Mouse (Mus musculus) gastrocnemius, adult 18-20 months (tissue): ENCODE data around the gene Ppargc1a. TPM values are rescaled to one million over a fixed set of nuclear protein-coding genes. Genes with fewer than 3 reads are reported as not detected.
A peak's percentile ranks its signal among the peaks of the same experiment; 100 is the strongest.

Source experiments
- DNase-seq: peaks from one replicate; pipeline ENCODE4 v3.0.0; 2021; ENCODE audit warnings: low spot score
- total RNA-seq, 2 experiments: library from RNA; stranded (reverse); gene quantifications; 2 replicates each; pipeline ENCODE4 v1.2.3; 2021

Gene Ppargc1a
- total RNA-seq, 2 experiments from 2014 or later: 31.5 to 53.2 TPM

DNA sequence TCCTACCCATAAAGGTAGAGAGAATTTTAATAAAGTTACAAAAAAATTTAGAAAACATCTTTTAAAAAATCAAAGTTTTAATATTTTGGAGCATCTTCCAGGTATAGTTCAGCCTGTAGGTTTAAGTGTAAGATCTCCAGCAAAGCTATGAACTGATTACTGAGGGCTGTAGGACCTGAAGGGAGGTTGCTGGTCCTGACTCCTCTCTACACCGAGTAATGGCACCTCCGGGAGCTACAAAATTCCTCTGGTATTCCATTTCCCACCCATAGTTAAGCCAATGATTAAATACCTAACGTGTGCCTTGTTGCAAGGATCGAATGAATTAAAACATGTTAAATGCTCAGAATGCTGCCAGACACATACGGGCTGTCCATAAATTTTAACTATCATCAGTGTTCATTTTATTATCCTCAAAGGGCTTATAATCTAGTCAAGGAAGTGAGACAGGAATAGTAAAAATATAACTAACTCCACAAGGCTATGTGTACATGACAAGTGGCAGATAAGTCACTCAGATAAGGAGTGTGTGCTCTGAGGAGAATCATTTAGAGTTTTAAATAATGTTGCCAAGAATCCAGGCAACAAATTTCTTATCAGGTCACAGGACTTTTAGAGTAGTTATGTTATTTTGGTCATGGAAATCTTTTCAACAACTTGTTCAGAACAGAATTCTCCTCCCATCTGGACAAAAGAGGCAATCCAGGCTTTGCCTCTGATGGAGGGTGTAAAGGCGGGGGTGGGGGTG, 49.9 kb downstream of the Ppargc1a start:
- no peak for DNase-seq

DNA sequence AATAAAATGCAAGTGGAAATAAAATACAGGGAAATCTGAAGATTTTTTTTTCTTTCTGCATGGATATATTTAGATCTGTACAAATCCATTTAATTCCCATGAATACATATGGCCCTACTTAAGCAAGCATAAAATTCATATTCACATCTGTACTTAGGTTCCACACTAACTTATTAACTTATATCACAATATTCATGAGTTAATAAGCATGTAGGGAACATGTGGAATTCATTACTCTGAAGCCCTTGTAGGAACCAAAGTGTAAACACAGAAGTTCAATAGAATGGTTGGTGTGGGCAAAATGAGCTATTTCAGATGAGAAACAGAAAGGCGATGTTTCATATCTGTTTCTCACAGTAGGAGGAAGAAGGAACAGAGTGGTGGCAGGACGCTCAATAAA, 62.9 kb downstream of the Ppargc1a start:
- DNase-seq: no peak

DNA sequence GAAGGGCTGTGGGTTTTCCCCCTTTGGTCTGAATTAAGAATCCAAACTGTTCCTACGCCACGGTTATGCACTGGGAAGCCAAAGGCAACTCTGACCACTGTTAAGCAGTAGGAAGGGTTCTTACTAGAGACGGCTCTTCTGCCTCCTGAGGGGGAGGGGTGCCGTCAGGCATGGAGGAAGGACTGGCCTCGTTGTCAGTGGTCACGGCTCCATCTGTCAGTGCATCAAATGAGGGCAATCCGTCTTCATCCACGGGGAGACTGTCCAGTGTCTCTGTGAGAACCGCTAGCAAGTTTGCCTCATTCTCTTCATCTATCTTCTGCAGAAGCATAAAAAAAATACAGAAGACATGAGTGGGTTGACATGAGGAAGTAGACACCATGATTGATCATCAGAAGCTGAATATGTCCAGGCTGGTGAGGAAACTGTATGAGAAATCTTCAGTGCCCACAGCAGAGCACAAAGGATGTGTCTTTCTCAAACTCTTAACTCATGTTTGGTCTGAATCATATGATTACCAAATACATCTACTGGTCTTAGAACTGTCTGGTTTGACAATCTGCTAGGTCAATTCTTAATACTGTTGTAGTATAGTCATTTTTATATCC, 69.5 kb downstream of the Ppargc1a start:
- no peak for DNase-seq

DNA sequence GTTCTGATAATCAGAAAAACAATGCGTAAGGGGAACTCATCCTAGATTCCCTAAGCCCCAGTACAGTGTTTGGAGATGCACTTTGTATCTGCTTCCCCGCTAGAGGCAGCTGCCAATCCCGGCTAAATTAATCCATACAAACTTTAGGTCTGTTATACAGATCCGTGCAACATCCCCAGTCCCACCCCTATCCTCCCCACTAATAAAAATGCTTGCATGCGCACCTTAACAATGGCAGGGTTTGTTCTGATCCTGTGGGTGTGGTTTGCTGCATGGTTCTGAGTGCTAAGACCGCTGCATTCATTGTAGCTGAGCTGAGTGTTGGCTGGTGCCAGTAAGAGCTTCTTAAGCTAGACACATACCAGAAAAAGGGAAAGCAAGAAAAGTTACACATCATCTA, 72.1 kb downstream of the Ppargc1a start:
- no peak for DNase-seq

DNA sequence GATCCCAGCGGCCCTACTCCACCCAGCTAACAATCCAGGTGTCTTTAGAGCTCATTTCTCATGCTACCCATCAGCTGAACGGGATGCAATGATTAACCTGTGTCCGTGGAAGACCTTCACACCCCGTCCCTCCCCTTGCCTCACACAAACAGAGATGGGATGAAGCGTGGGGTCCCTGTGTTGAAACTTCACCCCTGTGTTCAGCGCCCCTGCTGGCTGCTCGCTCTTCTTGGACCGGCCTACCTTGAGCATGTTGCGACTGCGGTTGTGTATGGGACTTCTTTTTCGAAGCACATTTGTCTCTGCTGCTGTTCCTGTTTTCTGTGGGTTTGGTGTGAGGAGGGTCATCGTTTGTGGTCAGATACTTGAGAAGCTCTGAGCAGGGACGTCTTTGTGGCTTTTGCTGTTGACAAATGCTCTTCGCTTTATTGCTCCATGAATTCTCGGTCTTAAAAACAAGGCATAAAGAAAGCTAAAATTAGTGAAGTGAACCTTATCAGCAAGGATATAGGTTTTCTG, 73.1 kb downstream of the Ppargc1a start:
- no peak for DNase-seq

DNA sequence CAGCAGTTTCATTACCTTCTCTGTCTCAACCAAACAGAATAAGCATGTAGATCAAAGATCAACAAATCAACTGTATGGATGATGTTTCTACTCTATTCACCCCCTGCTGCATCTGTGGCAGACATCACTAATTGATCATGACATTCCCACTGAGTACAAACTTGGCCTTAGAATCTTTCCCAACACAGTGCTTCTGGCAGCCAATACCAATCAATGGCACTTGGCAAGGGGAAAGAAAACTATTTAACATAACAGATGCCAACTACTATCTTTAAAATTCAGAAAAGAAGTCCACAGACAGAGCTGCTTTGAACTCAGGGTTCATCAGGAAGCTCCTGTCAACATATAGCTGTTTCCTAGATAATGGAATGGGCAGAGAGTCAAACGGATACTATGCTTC, 83.8 kb downstream of the Ppargc1a start:
- DNase-seq: no peak

DNA sequence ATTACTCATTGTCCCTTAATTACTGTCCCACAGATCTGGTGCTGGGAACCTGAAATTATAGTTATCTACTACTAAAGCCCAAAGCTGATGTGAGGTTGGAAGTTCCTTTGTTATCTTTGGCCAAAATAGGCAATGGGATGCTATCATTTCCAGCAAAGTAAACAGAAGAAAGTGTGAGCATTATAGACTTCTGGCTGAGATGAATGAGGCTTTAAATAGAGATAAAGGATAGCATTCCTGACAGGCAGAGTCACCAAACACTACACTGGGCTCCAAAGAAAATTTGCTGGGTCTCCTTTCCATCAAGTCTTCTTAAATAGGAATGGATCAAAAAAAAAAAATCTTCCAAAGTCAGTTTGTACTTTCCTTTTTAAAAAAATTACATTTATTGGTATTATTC, 87.7 kb downstream of the Ppargc1a start:
- DNase-seq: no peak

DNA sequence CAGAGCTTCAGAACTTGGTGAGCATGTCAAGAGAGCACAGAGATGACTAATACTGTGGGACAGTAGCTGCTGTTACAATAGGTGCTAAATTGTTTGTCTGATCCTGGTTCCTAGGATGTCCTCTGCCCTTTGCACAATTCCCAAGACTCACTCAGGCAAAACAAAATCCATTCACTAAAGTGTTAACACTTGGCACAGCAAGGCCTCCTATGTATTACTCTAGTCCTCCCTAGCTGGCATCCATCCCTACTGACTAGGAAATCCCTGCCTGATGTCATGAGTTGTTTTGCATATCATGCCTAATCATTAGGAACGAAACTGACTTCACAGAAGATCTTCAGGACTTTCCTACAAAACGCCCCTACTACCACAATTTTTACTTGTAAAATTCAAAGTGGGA, 88.1 kb downstream of the Ppargc1a start:
- DNase-seq: no peak

DNA sequence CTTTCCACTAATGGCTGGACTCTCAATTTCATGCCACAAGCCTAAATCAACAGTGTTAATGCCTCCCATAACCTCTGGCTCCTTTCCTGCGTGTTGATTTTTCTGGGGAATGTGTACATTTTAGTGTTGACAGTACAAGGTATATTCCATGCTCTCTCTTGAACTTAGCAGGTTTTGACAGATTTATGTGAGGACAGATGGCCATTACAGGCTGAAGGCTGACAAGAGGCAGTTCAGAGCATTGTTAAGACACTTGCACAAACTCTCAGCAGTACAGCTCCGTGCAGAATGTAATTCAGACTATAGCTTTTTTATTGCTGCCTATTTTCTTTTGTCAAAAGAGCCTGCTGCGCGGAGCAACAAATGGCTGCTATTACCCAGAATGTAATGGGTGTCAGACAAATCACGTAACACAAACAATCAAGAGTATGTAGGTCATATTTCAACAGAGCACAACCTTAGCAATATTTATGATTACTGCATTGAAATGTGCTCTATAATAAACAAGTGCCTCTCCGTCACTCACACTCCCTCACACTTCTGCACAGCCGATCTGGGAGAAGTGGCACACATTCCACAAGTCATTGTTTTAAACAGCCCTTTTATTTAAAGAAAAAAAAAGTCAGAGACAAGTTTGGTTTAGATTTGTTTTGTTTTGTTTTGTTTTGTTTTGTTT, 89.1 kb downstream of the Ppargc1a start:
- no peak for DNase-seq

DNA sequence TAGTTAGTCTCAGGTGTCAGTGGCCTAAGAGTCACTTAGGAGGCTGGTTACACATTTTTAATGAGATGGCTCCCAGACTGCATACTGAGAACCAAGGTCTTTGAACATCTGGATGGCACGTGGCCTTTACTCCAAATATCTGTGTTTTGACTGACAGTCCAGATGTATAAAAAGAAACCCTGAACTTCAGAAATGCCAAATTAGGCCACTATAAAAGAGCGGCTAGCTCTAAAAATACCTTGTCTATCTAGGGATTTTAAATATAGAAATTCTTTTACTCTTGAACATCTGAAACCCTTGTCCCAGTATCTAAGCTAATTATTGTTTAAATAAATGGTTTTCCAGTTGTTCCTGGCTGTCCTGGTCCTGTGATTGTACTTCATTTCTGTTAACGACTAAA, 90.4 kb downstream of the Ppargc1a start:
- DNase-seq: no peak

DNA sequence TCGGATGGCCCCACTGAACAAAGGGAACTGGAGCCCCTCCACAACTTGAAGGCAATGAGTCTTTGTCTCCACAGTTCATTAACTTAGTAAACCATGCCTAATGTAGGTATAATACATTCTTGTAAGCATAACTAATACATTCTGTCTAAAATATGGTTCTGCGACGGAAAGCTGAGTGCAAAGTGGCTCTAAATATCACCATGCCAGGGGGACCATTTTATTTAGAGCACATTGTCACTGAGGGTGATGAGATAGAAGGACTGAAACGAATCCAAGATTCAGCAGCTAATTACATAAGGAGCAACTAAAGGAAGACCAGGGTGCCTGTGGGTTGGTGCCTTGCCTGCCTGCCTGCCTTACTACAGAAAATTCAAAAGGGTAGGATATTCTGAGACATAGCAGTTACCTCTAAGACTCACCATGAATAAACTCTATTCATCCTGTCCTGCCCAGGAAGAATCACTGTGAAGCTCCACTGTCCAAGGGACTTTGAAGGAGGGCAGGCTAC, 92.4 kb downstream of the Ppargc1a start:
- DNase-seq: no peak

DNA sequence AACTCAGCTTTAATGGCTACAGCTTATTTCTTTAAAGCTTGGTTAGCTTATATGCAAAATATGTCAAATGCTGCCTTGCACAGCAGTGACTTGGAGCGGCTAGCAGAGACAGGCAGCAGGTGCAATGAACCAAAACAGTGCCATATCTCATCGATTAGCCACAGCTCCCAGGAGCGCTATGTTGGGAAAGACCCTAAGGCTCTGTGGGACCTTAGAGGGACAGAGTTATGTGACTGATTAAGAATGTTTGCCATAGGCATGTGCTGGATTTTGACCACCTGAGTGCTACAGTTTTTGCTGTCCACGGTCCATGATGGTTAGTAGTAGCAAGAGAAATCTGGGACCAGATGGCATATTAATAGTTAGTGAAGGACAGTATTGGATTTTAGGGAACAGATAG, 95.9 kb downstream of the Ppargc1a start:
- DNase-seq: no peak

DNA sequence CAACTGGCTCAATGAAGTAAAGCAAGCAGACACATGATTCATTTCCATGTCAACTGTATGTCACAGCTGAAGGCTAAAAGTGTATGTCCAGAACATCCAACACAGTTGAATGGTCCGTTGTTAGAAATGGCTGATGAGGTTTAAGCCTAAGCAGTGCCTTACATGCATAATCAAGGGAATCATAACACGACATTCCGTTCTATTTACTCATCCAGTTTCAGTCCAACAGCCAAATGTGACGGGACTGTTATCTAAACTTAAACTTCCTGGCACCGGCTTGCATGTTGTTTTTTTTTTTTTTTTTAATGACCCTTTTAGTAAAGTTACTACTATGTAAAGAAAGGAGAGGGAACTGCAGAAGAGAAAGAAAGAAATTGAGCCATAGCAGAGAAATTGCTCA, 101.5 kb downstream of the Ppargc1a start:
- no peak for DNase-seq

DNA sequence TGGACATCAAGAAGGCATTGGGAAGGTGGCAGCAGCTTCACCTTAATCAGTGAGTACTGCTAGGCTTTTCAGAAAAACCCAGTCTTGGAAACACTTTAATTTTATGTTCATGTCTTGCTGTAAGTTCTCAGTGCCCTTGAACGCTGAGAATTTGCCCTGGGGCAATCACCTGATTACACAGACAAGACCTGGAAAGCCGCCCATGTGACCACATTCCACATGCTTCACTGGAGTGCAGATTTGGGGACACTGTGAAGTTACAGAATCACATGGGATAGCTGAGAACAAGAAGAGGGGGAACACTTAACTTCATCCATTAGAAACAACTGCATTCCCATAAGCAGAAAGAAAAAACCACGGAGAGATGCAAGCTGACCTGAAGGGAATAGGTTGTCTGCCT, 115.5 kb downstream of the Ppargc1a start:
- DNase-seq: no peak

DNA sequence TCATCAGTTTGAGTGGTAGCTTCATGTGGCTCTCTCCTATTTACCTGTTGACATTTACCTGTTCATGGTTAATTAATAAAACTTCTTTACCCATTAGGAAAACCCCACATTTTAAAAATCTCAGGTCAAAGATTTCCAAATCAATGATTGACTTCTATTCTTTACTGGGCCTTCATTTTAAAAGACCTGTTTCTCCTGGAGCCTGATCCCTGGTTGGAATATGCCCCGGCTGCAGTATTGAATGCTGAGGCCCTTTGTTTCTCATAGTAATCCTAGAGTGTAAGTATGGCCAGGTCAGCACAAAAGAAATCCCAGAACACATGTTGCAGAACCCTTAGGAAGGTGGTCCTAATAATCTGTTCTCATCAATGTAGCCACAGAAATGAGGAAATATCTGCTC, 119.9 kb downstream of the Ppargc1a start:
- no peak for DNase-seq

DNA sequence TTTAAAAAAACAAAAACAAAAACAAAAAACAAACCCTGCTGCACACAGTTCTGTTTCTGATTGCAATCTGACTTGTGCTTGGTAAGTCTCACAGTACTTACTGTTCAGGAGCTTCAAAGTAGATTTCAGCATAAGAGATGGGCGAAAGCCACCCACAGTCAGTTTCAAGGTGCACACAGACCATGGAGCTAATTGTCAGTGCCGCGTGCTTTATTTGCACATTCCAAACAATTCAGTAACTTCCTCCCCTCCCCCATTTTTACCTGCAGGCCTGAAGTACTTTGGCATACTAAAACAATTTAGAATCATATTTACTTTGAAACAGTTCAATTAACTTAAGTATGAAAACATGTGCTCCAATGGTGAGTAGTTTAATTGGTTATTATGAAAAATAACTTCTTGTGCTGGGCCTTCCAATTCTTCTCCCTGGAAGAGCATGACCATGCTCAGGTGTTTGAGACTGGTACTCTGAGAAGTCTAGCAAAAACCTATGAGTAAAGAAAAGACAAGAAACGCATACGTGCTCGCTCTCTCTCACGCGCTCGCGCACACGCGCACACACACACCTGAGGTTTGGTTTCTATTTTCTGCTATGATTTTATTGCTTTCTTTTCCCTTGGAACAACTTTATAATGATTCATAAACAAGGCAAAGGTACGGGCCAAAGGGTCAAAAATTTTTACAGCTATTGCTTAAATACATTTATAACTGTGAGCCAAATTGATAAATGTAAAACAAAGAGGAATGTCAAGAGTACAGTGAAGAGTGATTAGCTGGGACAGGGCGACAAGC, 121.0 kb downstream of the Ppargc1a start:
- DNase-seq: no peak

DNA sequence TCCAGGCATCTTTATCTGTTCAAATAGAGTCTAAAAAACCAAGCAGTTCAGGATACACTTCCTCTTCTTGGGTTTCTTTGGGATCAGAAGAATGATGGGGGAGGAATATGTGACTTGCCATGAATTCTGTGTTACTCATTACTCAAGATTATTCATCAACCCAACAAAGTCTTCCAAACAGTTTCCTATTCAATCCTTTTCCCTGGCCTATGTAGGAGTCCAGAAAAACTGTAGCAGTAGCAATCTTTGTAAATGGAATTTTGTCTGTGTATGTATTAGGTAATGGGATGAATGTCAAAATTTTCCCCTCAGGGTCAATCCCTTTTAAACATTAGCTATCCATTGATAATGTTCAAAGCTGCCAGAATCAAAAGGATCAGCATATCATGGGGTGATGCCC, 121.8 kb downstream of the Ppargc1a start:
- DNase-seq: no peak

DNA sequence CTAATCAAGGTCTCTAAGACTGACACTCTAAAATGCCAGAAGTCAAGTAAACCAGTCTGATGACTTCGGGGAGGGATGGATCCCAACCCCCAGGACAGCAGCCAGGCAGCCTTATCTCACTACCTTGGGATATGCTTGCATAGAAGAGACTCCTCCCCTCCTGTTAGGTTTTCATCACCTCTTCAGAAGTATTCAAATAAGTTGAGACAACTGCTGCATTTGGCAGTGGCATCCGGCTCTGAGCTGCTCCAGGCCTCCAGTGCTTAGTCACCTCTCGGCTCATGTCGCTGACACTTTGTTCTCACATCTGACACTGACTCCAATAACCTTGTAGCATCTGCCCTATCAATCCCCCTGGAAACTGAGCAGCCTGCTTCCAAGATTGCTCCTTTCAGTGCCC, 127.8 kb downstream of the Ppargc1a start:
- peak; percentile 5 for DNase-seq

DNA sequence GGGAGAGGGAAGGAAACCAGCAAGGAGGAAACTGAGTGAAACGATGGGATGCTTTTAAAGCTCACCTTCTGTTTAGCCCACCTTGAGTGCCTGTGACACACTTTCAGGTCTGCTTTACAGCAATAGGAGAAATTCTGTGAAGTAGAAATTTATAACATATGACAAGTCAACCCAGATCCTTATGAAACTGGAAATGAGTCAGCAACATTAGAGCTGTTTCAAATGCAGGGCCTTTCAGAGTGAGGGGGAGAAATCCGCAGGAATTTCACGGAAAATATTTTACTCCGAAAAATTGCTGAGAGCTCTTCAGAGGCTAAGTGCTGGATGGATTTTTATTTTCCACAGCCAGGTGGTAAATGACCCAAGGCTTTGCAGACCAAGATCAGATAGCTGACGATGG, 133.6 kb downstream of the Ppargc1a start:
- no peak for DNase-seq

DNA sequence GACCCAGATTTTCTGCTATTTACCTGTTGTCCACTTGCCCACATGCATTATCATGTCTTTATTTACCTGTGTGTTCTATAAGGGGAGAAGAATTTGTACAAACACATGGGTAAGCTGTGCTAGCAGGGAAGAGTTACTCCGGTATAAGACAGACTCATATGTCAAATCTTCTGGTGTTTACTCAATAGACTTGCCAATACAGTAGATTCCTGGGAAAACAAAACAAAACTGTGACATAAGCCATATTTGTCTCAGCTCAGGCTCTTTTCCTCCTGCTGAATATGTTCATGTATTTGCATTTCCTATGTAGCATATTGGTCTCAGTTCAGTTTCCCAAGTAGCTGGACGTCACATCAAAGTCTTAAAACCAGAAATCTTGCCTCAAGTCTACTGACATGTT, 135.0 kb downstream of the Ppargc1a start:
- DNase-seq: no peak

DNA sequence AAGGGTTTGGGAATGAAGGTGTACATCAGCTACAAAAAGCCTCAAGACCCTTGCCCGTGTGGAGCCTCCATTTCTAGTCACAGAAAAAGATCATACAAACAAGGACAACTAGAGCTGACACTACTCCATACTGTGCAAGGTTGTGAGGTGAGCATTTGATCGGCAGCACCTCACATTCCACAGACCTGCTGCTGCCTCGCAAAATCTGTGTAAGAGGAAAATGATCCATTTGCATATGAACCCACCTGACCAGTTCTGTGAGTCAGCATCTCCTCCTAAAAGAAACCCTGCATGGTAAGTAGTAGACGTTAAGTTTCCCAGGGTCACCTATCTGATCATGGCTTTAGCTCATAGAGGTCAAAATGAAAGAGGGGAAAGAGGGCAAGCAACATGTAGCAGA, 135.5 kb downstream of the Ppargc1a start:
- DNase-seq: no peak

DNA sequence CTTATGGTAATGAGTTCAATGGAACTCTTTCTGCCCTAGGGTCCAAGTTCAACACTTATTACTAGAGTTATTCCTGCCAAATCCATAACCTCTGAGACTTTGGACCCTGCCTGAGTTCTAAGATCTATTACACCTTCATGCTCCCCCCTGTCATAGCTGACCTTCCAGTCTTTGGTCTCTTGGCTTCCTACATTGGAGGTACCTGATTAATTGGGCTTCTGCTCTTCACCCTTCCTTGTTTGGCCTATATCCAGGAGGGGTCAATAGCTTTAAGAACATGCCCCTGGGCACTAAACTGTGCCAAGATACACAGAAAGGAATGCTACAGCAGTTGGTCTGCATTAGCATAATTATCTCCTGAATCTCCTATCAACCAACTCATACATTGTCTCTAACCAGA, 141.1 kb downstream of the Ppargc1a start:
- DNase-seq: no peak
